Mouse (Mus musculus) heart, postnatal 10 days (tissue): Measurements from ENCODE around the gene Vars. TPM values are rescaled to one million over a fixed set of nuclear protein-coding genes. Genes with fewer than 3 reads are reported as not detected.
"Not testable (repeated sequence)": the region's sequence is repeated elsewhere in the genome, so short reads cannot be mapped to it uniquely, and the experiment has no call there.

Experiments used
- DNase-seq, 2 experiments: peaks; one replicate each; pipeline ENCODE4 v3.0.0; 2021
- intact Hi-C: fragments of 180-260 bp; cut with DNase I; formaldehyde crosslinking; loops from one replicate; pipeline ENCODE4 v1.15.1; 2025
- total RNA-seq, 2 experiments: library from RNA; stranded (reverse); gene quantifications; 2 replicates each; pipeline ENCODE4 v1.2.3; 2021

Vars gene
- total RNA-seq, 2 experiments from 2014 or later: 34.5 to 35.6 TPM

- DNase-seq, intact Hi-C loops: not testable (repeated sequence)
Measured at GRCm38 (mm10) chr17:34970850-34971249, 29.9 kb upstream of the Vars start.

- DNase-seq, intact Hi-C loops: not testable (repeated sequence)
Measured at GRCm38 (mm10) chr17:34971694-34972068, 29.1 kb upstream of the Vars start.

DNA sequence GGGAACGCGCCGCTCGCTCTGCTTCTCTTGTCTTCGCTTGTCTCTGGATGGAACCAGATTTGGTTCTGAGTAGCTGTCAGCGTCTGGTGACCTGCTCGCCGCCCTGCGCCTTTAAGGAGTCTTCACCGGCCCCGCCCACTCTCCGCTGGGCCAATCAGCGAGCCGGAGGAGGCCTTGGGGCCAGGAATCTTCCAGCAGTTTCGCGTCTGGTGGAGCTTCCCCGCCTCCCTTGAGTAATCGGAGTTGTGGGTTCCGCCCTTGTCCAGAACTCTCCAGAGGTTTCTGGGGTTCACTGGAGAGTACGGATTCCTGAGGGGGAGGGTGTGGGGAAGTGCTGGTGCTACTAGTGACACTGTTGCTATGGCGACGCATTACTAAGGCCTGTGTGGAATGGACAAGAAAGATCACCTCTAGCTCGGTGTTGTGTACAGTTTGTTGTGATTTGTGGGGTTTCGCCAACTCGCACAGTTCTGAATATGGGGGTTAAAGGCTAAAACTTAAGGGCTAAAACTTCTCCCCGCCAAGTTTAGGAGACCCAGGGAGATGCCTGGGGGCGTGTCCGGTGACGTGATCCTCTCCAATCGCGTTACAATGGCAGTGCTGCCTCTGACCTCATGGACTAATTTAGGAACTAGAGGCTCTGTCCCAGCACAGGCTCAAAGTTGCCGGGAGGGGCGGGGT lies 28.6 kb upstream of the Vars start, which contains the start of the genes Hspa1a and Hspa1l:
Gene Hspa1a (minus strand): TSS at position 88 of the 681 bp plus-strand sequence.
Gene Hspa1l (plus strand): TSS at position 635 of the 681 bp plus-strand sequence.
- intact Hi-C loops: not testable (repeated sequence)
- peak; percentile 91 for DNase-seq

DNA sequence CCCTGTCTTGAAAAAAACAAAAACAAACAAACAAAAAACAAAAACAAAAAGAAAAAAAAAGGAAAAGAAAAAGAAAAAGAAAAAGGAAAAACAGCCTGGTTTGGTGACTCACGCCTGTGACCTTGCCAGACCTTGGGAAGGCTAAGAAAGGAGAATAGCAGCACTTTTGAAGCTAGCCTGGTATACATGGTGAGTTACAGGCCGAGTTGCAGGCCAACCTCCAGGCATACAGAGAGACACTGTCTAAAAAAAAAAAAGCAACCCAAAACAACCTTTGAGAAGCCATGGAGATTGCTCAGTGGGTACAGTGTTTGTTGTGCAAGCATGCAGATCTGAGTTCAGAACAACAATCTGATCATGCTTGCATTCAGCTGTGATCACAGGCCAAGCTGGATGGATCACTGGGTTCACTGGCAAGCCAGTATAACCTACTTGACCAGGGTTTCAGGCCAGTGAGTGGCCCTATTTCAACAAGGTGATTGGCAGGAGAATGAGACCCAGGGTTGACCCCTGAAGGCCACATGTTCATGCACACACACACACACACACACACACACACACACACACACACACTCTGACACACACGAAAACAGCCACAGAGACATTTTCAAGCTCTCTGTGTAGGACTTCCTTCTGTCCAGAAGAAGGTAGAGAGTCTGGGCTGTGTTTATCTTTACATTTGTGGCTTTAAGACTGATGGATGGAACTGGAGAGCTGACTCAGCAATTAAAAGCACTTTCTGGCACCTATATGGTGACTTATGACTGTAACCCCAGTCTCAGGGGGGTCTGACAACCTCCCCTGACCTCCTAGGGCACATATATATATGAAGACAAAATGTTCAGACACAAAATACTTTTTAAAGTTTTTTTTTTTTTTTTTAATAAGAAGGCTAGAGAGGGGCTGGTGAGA lies 24.9 kb upstream of the Vars start:
- intact Hi-C loops: no loop called here
- no peak for DNase-seq

- DNase-seq: no peak
- intact Hi-C loops: no loop called here
Measured at GRCm38 (mm10) chr17:34977000-34977399, 23.8 kb upstream of the Vars start.

- intact Hi-C loops: no loop called here
Measured at GRCm38 (mm10) chr17:34978239-34978638, 22.5 kb upstream of the Vars start.

GRCm38 (mm10) chr17:34979631-34980030 lies 21.2 kb upstream of the Vars start:
- no peak for DNase-seq
- intact Hi-C loops: loop anchor here (1.0 to 5.0 kb wide), 3 partner anchors 27 to 122 kb away; partner anchors contain the start of gene Slc44a4

More at GRCm38 (mm10) chr17:34978239-34978638, 22.5 kb upstream of the Vars start:
- DNase-seq: no peak

- intact Hi-C loops: loop anchor here (1.0 to 5.0 kb wide), 3 partner anchors 28 to 123 kb away; partner anchors contain the start of gene Slc44a4
- DNase-seq: peak; percentile 64 to 66
Measured at GRCm38 (mm10) chr17:34980655-34981054, 20.1 kb upstream of the Vars start.

GRCm38 (mm10) chr17:34981690-34982180 lies 19.1 kb upstream of the Vars start, which contains the start of gene Lsm2:
TSS of gene Lsm2 (plus strand) at chr17:34981862.
- intact Hi-C loops: loop anchor here (1.0 to 5.0 kb wide), 3 partner anchors 26 to 124 kb away; partner anchors contain the start of gene Slc44a4
- peak; percentile 95 to 96 for DNase-seq

DNA sequence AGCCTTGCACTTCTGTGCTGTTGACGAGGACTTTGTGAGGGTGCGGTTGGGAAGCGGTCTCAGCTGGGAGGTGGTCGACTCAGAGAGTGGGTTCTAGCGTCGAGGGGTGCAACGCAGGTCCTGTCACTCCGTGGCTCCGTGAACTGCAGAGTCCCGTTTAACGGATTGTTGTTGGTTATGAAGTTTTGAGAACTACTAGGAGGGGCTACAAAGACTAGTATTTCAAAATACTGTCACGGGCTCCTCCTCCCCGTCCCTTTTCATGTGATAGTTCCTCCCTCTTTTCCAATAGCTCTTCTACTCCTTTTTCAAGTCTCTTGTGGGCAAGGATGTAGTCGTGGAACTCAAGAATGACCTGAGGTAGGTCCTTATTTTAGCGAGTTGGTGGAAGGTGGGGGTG lies 18.5 kb upstream of the Vars start:
- DNase-seq: no peak
- intact Hi-C loops: loop anchor here (1.0 to 5.0 kb wide), 3 partner anchors 27 to 125 kb away; partner anchors contain the start of gene Slc44a4

DNA sequence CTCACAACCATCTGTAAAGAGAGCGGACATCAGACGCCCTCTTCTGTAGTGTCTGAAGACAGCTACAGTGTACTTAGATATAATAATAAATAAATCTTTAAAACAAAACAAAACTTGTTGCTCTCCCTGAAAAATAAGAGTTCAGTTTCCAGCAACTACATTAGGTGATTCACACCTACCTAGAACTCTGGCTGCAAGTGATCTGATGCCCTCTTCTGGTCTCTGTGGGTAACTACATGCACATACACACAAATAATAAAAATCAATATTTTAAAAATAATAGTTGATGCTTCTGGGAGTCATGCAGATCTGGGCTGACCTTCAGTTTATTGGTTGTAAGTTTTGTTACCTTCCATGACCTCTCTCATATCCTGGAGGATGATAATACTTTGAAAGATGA lies 16.6 kb upstream of the Vars start:
- intact Hi-C loops: loop anchor here (5.0 kb wide), 2 partner anchors 72 to 127 kb away; partner anchors contain the start of gene Slc44a4
- no peak for DNase-seq

DNA sequence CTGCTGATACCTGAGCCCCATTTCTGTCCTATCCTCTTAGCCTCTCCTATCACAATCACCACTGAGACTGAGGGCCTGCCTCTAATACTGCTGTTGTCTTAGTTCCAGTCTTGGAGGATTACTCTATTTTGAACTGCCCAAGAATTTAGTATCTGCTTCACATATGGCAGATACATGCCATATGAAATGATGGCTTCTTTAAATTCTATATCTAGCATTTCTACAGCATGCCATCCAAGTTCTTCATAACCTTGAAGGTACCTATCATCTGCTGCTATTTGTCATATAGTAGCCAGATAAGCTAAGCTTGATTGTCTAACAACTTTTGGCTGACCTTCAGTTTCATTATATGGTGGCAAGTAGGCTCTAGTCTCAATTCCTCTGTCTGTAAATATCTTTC lies 6.0 kb upstream of the Vars start:
- intact Hi-C loops: no loop called here
- DNase-seq: no peak

DNA sequence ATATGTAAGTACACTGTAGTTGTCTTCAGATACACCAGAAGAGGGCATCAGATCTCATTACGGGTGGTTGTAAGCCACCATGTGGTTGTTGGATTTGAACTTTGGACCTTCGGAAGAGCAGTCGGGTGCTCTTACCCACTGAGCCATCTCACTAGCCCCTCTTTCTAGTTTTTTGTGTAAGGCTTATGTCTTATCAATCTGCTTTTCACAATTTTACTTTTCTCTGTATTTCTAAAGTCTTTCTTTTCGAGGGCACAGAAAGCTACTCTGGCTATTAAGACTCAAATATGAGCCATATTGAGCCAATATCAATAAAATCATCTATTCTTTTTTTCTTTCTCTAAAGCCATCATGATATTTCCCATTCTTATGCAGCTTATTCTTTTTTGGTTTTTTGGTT lies 5.6 kb upstream of the Vars start:
- DNase-seq, intact Hi-C loops: not testable (repeated sequence)

GRCm38 (mm10) chr17:34995927-34996326 lies 4.9 kb upstream of the Vars start:
- intact Hi-C loops, DNase-seq: not testable (repeated sequence)

- DNase-seq: no peak
- intact Hi-C loops: no loop called here
Measured at GRCm38 (mm10) chr17:34996411-34997141, 4.2 kb upstream of the Vars start.

- intact Hi-C loops: no loop called here
- DNase-seq: no peak
Measured at GRCm38 (mm10) chr17:34997142-34997483, 3.7 kb upstream of the Vars start.

- DNase-seq: no peak
- intact Hi-C loops: no loop called here
Measured at GRCm38 (mm10) chr17:34998526-34999430, 2.0 kb upstream of the Vars start.

DNA sequence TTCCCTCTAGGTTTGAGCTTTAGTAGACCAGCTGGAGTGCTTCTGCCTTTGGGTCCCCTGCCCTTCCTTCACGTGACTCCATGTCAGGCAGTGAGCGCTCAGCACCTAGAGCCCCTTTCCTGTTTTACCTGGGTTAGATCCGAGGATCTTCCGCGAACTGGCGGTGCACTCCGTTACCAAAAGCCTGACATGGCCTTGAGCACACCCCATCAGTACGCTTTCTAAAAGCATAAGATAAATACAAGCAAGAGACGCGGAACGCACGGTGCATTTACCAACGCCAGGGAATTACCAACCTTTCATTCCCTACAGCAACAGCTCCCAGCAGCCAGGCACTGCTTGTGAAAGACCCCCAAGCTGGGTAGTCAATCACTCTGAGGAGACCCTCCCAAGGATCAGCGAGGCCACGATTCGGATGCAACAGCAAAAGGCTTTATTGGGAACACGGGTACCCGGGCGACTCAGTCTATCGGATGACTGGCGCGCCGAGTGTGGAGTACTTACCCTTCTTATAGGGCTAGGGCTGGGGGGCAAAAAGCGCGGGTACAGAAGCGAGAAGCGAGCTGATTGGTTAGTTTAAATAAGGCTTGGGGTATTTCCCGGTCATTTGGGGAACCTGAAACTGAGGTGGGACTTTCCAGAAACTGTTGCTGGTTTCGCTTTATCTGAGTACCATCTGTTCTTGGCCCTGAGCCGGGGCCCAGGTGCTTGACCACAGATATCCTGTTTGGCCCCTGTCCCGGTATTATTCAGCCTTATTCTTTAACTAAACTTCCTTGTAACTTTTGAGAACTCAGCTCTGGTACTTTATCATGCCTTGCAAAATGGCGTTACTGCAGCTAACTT lies 693 bp upstream of the Vars start:
- DNase-seq: not testable (repeated sequence)
- intact Hi-C loops: loop anchor here (10.0 kb wide), 1 partner anchor 235 kb away; the partner anchor contains the start of genes Atp6v1g2 and Nfkbil1
